Mouse (Mus musculus) thymus, adult 2 months (tissue): Measurements from ENCODE around the gene Syndig1. TPM values are rescaled to one million over a fixed set of nuclear protein-coding genes. Genes with fewer than 3 reads are reported as not detected.

Source experiments
- DNase-seq: peaks from one replicate; pipeline ENCODE4 v3.0.0; 2021
- H3K27ac ChIP-seq: fragments of 200-500 bp; 2 replicates; pipeline ENCODE4 v1.5.1; 2012; ENCODE audit warnings: low read length, control low read depth; ENCODE audit not compliant: control insufficient read depth, insufficient read depth
- H3K27me3 ChIP-seq: fragments of 200-500 bp; 2 replicates; pipeline ENCODE4 v1.6.1; 2012; ENCODE audit warnings: mild to moderate bottlenecking, low read length, moderate library complexity, mixed read lengths; ENCODE audit not compliant: control insufficient read depth, insufficient read depth
- H3K36me3 ChIP-seq: fragments of 200-500 bp; 2 replicates; pipeline ENCODE4 v1.6.1; 2012; ENCODE audit warnings: mild to moderate bottlenecking, low read length, moderate library complexity; ENCODE audit not compliant: control insufficient read depth, insufficient read depth
- H3K4me1 ChIP-seq: fragments of 200-500 bp; replicated peaks from 2 replicates; pipeline ENCODE4 v1.6.1; 2012; ENCODE audit warnings: low read length; ENCODE audit not compliant: control insufficient read depth, insufficient read depth
- H3K4me3 ChIP-seq: fragments of 200-500 bp; 2 replicates; pipeline ENCODE4 v1.5.1; 2012; ENCODE audit warnings: mild to moderate bottlenecking, low read length, control low read depth, moderate library complexity; ENCODE audit not compliant: control insufficient read depth, insufficient read depth
- CTCF ChIP-seq: fragments of 200-500 bp; IDR thresholded peaks from 2 replicates; pipeline ENCODE4 v1.5.1; 2012; ENCODE audit warnings: mild to moderate bottlenecking, control low read depth, low read length, moderate library complexity, borderline replicate concordance; ENCODE audit not compliant: control insufficient read depth, poor library complexity, insufficient read depth; ENCODE audit errors: extremely low read depth
- POLR2A ChIP-seq: fragments of 200-500 bp; IDR thresholded peaks from 2 replicates; pipeline ENCODE4 v1.6.1; 2012; ENCODE audit warnings: mild to moderate bottlenecking, low read length, control low read depth, moderate library complexity; ENCODE audit not compliant: control insufficient read depth, poor library complexity, insufficient read depth; ENCODE audit errors: extremely low read depth
- WGBS: fragments of 180-500 bp; shearing (Covaris S2); methylation state at CpG from one replicate; pipeline ENCODE4 v1.1.7; 2018; 5-methylcytosine and 5-hydroxymethylcytosine counted together
- polyA plus RNA-seq: library from polyadenylated mRNA; depleted of rRNA; stranded (reverse); fragments of >200 nt; gene quantifications from 2 replicates; pipeline ENCODE4 v1.2.3, GENCODE M21; 2012

The Syndig1 gene
- polyA plus RNA-seq, 1 experiment: 0.32 TPM

DNA sequence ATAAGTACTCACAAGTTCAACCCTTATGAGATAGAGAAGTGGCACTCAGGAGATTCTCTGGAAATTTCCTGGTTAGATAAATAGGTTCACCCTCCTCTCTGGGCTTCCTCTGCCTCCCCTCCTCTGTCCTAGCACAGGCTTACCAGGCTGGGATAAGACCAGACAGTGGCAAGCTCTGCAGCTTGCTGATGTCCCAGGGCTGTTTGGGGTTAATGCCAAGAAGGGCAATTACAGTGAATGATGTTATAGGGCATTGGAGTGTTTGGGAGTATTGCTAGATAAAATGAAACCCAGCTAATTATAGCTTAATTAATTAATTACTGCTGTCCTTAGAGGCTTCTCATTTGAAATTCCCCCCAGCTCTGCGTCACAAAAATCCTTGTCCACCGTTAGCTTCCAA, 171.6 kb downstream of the Syndig1 start:
- no peaks in the 10 kb centered on the region for H3K36me3 ChIP-seq
- DNase-seq: no peak
- H3K27me3 ChIP-seq: no peaks in the 10 kb centered on the region
- H3K4me3 ChIP-seq: no peak overlapping the region
- no peaks in the 10 kb centered on the region for H3K4me1 ChIP-seq
- 91% methylated on average over 2 of the region's 2 CpGs for WGBS
- no peak overlapping the region for H3K27ac ChIP-seq
- no peak for TF ChIP-seq POLR2A
- TF ChIP-seq CTCF: no peak

DNA sequence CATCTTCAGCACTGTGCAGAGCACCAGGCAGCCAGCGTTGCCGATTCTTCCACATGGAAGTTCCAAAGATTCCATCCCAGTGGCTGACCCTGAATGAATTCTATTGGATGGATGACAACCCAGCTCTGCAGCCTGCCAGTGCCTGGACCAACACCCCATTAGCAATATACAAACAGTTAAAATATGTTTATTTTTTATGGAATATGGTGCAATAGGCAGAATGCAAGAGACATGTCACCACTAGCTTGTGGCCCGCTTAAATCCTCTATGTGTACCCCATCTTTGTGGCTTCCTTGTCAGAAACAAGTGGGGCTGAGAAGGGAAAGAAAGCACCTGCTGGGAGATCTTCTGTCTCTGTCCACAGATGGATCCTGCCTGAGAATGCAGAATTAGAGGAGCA, 174.5 kb downstream of the Syndig1 start:
- H3K27ac ChIP-seq: no peak overlapping the region
- H3K4me1 ChIP-seq: no peaks in the 10 kb centered on the region
- 98% methylated on average over 3 of the region's 3 CpGs for WGBS
- H3K36me3 ChIP-seq: no peaks in the 10 kb centered on the region
- DNase-seq: no peak
- no peak overlapping the region for H3K4me3 ChIP-seq
- TF ChIP-seq CTCF: no peak
- TF ChIP-seq POLR2A: no peak
- no peaks in the 10 kb centered on the region for H3K27me3 ChIP-seq

DNA sequence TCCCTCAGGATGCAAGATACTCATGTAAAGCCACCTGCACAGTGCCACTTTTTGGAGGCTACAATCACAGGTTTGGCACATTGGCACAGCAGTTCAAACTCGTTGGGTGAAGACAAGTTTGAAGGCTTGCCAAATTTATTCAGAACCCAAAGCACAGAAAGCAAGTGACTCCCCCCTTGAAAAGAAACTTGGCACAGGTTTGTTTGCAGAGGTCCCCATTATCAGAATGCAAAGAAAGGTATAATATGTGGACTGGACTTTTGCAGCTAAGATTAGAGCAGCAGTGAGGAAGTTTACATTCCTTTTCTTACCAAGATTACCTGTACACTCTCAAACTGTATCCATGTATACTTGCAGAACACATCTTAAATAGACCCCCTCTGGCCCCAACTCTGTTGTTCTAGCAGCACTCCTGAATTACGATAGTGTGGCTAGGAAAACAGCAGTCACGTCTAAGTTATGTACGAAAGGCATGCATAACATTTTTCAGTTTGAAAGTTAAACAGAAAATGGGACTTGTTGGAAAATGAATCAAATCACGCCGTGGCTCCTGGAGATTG, 183.9 kb downstream of the Syndig1 start:
- TF ChIP-seq POLR2A (no peak), CTCF (no peak)
- 80% methylated on average over 6 of the region's 6 CpGs for WGBS
- no peaks in the 10 kb centered on the region for H3K4me1 ChIP-seq
- no peak overlapping the region for H3K27ac ChIP-seq
- H3K27me3 ChIP-seq: no peaks in the 10 kb centered on the region
- no peak for DNase-seq
- H3K4me3 ChIP-seq: no peak overlapping the region
- no peaks in the 10 kb centered on the region for H3K36me3 ChIP-seq

DNA sequence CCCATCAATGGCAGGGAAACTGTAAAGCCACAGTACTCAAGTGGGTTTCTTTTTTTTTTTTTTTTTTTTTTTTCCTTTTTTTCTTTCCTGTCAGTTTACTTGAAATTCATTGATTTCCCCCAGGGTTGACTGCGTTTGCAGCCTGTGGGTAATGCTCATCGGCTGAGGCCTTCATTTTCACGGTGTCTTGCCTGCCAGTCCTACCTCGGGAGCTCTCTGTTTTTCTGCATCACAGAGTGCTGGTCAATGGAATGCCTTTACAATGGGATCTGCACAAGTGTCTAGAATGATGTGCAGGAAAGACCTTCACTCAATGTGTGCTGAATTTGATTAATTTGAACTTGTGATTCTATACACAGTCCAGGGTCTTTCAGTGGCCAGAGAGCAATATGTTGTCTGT, 184.8 kb downstream of the Syndig1 start:
- no peak for DNase-seq
- TF ChIP-seq POLR2A: no peak
- no peak for TF ChIP-seq CTCF
- H3K4me1 ChIP-seq: no peaks in the 10 kb centered on the region
- H3K27me3 ChIP-seq: no peaks in the 10 kb centered on the region
- no peaks in the 10 kb centered on the region for H3K36me3 ChIP-seq
- no peak overlapping the region for H3K4me3 ChIP-seq
- no peak overlapping the region for H3K27ac ChIP-seq
- WGBS: 86% methylated on average over 4 of the region's 4 CpGs

- no peak overlapping the region for H3K4me3 ChIP-seq
- H3K36me3 ChIP-seq: no peaks in the 10 kb centered on the region
- no peak for DNase-seq
- no peak for TF ChIP-seq POLR2A
- no peak for TF ChIP-seq CTCF
- H3K27ac ChIP-seq: no peak overlapping the region
- WGBS: 65% methylated on average over 5 of the region's 5 CpGs
- no peaks in the 10 kb centered on the region for H3K4me1 ChIP-seq
- H3K27me3 ChIP-seq: no peaks in the 10 kb centered on the region
Measured at GRCm38 (mm10) chr2:150016303-150016702, 187.3 kb downstream of the Syndig1 start.

GRCm38 (mm10) chr2:150020706-150021105, 191.7 kb downstream of the Syndig1 start:
- DNase-seq: no peak
- Histone ChIP-seq H3K4me1 (no peaks in the 10 kb centered on the region), H3K27ac (no peak overlapping the region)

GRCm38 (mm10) chr2:150023873-150024339, 194.9 kb downstream of the Syndig1 start:
- TF ChIP-seq CTCF (no peak), POLR2A (no peak)
- no peak overlapping the region for H3K4me3 ChIP-seq
- WGBS: 69% methylated on average over 2 of the region's 2 CpGs
- no peak overlapping the region for H3K27ac ChIP-seq
- no peaks in the 10 kb centered on the region for H3K4me1 ChIP-seq
- H3K36me3 ChIP-seq: no peaks in the 10 kb centered on the region
- no peak for DNase-seq
- H3K27me3 ChIP-seq: no peaks in the 10 kb centered on the region

More at GRCm38 (mm10) chr2:150020706-150021105, 191.7 kb downstream of the Syndig1 start:
- TF ChIP-seq POLR2A (no peak), CTCF (no peak)
- H3K27me3 ChIP-seq: no peaks in the 10 kb centered on the region
- 79% methylated on average over 2 of the region's 2 CpGs for WGBS
- no peaks in the 10 kb centered on the region for H3K36me3 ChIP-seq
- H3K4me3 ChIP-seq: no peak overlapping the region
